Mouse (Mus musculus) C2C12 (cell line): ENCODE results near the gene 6430531B16Rik. TPM values are rescaled to one million over a fixed set of nuclear protein-coding genes. Genes with fewer than 3 reads are reported as not detected.

Experiments used
- H3K27me3 ChIP-seq: one replicate; pipeline ENCODE4 v1.6.1; 2011; ENCODE audit not compliant: control insufficient read depth, insufficient read depth, insufficient read length
- H3K36me3 ChIP-seq: one replicate; pipeline ENCODE4 v1.6.1; 2011; ENCODE audit not compliant: control insufficient read depth, insufficient read depth
- H3K4me3 ChIP-seq: one replicate; pipeline ENCODE4 v1.5.1; 2011; ENCODE audit warnings: mild to moderate bottlenecking, control low read depth; ENCODE audit not compliant: poor library complexity, insufficient read depth, severe bottlenecking
- H3K79me2 ChIP-seq: one replicate; pipeline ENCODE4 v1.6.1; 2011; ENCODE audit not compliant: control insufficient read depth, insufficient read depth
- H3K79me3 ChIP-seq: one replicate; pipeline ENCODE4 v1.6.1; 2011; ENCODE audit warnings: low read depth, control low read depth
- H3ac ChIP-seq: one replicate; pipeline ENCODE3; 2011; ENCODE audit warnings: low read depth; ENCODE audit not compliant: control insufficient read depth, insufficient read length
- CEBPB ChIP-seq: IDR thresholded peaks from one replicate; pipeline ENCODE4 v1.6.1; 2011; ENCODE audit warnings: low read depth, mild to moderate bottlenecking, control low read depth, moderate library complexity
- CTCF ChIP-seq: IDR thresholded peaks from one replicate; pipeline ENCODE4 v1.5.1; 2011; ENCODE audit not compliant: control insufficient read depth, insufficient read depth, insufficient read length
- FOSL1 ChIP-seq: IDR thresholded peaks from one replicate; pipeline ENCODE4 v1.8.0; 2011; ENCODE audit warnings: mild to moderate bottlenecking, low read length; ENCODE audit not compliant: poor library complexity, insufficient read depth, severe bottlenecking
- MAX ChIP-seq: IDR thresholded peaks from one replicate; pipeline ENCODE4 v1.6.1; 2011; ENCODE audit warnings: mild to moderate bottlenecking, control low read depth
- MYOD1 ChIP-seq: IDR thresholded peaks from one replicate; pipeline ENCODE4 v1.6.1; 2011; ENCODE audit warnings: low read depth; ENCODE audit not compliant: control insufficient read depth, insufficient read length
- MYOG ChIP-seq: IDR thresholded peaks from one replicate; pipeline ENCODE4 v1.6.1; 2011; ENCODE audit not compliant: control insufficient read depth, insufficient read length; ENCODE audit errors: extremely low read depth
- USF1 ChIP-seq: IDR thresholded peaks from one replicate; pipeline ENCODE4 v1.6.1; 2011; ENCODE audit warnings: low read depth, mild to moderate bottlenecking, control low read depth, moderate library complexity
- polyA plus RNA-seq: library from polyadenylated mRNA; unstranded; fragments of >200 nt; fragmentation: generic; extraction: Trizol; gene quantifications from one replicate; pipeline ENCODE4 v1.2.1, GENCODE M21; 2012; ENCODE audit warnings: missing spikeins

Gene 6430531B16Rik
- polyA plus RNA-seq, 1 experiment: 0.08 TPM

GRCm38 (mm10) chr7:139969348-139970130 lies 9.0 kb downstream of the 6430531B16Rik start:
- no peaks in the 10 kb centered on the region for H3K79me3 ChIP-seq
- H3ac ChIP-seq: no peak overlapping the region
- H3K36me3 ChIP-seq: no peaks in the 10 kb centered on the region
- no peaks in the 10 kb centered on the region for H3K79me2 ChIP-seq
- no peaks in the 10 kb centered on the region for H3K27me3 ChIP-seq
- TF ChIP-seq MYOD1: no peak
- no peak for TF ChIP-seq CEBPB
- peak; percentile 56 for TF ChIP-seq CTCF
- no peak for TF ChIP-seq USF1
- no peak for TF ChIP-seq MYOG
- peak; percentile 47 for TF ChIP-seq MAX
- TF ChIP-seq FOSL1: no peak
- no peak overlapping the region for H3K4me3 ChIP-seq

GRCm38 (mm10) chr7:139968428-139968827 lies 10.1 kb downstream of the 6430531B16Rik start:
- H3K36me3 ChIP-seq: no peaks in the 10 kb centered on the region
- no peaks in the 10 kb centered on the region for H3K79me2 ChIP-seq
- H3ac ChIP-seq: no peak overlapping the region
- no peaks in the 10 kb centered on the region for H3K79me3 ChIP-seq
- no peak for TF ChIP-seq USF1
- TF ChIP-seq MYOG: no peak
- no peak for TF ChIP-seq MAX
- no peak for TF ChIP-seq CTCF
- TF ChIP-seq MYOD1: no peak
- no peak for TF ChIP-seq FOSL1
- TF ChIP-seq CEBPB: no peak
- H3K4me3 ChIP-seq: no peak overlapping the region
- H3K27me3 ChIP-seq: no peaks in the 10 kb centered on the region

- Histone ChIP-seq H3K79me3 (no peaks in the 10 kb centered on the region), H3K27me3 (no peaks in the 10 kb centered on the region), H3K36me3 (no peaks in the 10 kb centered on the region), H3ac (no peak overlapping the region), H3K4me3 (no peak overlapping the region), H3K79me2 (no peaks in the 10 kb centered on the region)
- TF ChIP-seq MYOD1: no peak
- no peak for TF ChIP-seq CTCF
- TF ChIP-seq FOSL1: no peak
These were observed 11.4 kb downstream of the 6430531B16Rik start for GRCm38 (mm10) chr7:139967175-139967574.

DNA sequence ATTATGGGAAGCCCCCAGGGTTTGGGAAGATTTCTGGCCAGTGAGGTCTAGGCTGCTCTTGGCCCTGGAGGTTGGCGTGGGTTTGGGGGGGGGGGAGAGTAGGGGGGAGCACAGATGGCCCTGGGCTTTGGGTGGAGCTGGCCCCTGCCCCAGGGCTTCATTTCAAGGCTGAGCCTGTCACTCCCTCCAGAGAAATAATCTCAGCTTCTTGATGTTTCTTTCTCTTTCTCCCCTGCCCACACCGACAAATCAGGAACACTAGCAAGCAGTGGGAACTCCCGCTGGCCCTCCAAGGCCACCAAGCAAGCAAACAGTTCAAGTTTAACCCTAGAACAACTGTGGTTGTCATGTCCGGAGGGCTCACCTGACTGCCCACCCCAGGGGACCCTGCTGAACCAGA lies 14.7 kb downstream of the 6430531B16Rik start:
- H3ac ChIP-seq: no peak overlapping the region
- no peaks in the 10 kb centered on the region for H3K36me3 ChIP-seq
- no peaks in the 10 kb centered on the region for H3K79me3 ChIP-seq
- H3K27me3 ChIP-seq: peaks cover 5% of the 10 kb centered on the region
- H3K79me2 ChIP-seq: no peaks in the 10 kb centered on the region
- H3K4me3 ChIP-seq: no peak overlapping the region
- TF ChIP-seq FOSL1: no peak
- TF ChIP-seq CEBPB: no peak
- no peak for TF ChIP-seq MYOG
- TF ChIP-seq MYOD1: no peak
- TF ChIP-seq MAX: no peak
- TF ChIP-seq USF1: no peak
- no peak for TF ChIP-seq CTCF

GRCm38 (mm10) chr7:139961141-139961540 lies 17.4 kb downstream of the 6430531B16Rik start:
- Histone ChIP-seq H3K79me2 (no peaks in the 10 kb centered on the region), H3ac (no peak overlapping the region), H3K36me3 (no peaks in the 10 kb centered on the region), H3K27me3 (peaks cover 5% of the 10 kb centered on the region), H3K79me3 (no peaks in the 10 kb centered on the region), H3K4me3 (no peak overlapping the region)
- no peak for TF ChIP-seq USF1
- TF ChIP-seq CEBPB: no peak
- TF ChIP-seq CTCF: no peak

DNA sequence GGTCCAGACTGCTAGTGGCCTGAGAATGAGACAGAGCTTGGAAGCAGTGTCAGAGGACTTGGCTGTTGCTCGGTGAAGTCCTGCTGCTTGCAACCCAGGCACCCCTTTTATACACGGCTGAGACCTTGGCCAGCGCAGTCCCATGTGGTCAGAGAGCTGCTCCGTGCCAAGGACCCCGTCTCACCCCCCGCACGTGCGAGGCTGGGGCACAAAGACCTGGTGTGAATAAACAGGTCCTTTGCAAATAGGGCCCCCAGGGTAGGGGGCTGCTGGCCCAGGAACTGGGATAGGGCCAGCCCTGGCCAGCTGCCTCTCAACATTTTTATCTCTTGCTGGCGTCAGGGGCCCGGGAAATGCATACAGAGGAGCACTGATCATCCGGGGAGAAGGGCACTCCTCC lies 20.6 kb downstream of the 6430531B16Rik start:
- Histone ChIP-seq H3K27me3 (peaks cover 5% of the 10 kb centered on the region), H3K36me3 (no peaks in the 10 kb centered on the region), H3K79me2 (no peaks in the 10 kb centered on the region), H3K79me3 (no peaks in the 10 kb centered on the region), H3K4me3 (no peak overlapping the region), H3ac (no peak overlapping the region)
- TF ChIP-seq FOSL1: no peak
- no peak for TF ChIP-seq MAX
- no peak for TF ChIP-seq CTCF
- no peak for TF ChIP-seq CEBPB
- TF ChIP-seq MYOG: no peak
- no peak for TF ChIP-seq MYOD1
- no peak for TF ChIP-seq USF1
